Mouse (Mus musculus) ES-E14 (cell line): ENCODE measurements around the gene Scfd2. TPM values are rescaled to one million over a fixed set of nuclear protein-coding genes. Genes with fewer than 3 reads are reported as not detected.

Source experiments
- DNase-seq: peaks from one replicate; pipeline ENCODE4 v3.0.0-alpha.2; 2013; ENCODE audit warnings: low read depth, low spot score
- H3K27ac ChIP-seq: 2 replicates; pipeline ENCODE4 v1.5.1; 2012; ENCODE audit warnings: low read depth, mild to moderate bottlenecking, low read length, moderate library complexity, mixed read lengths; ENCODE audit not compliant: poor library complexity, insufficient read depth, severe bottlenecking
- H3K36me3 ChIP-seq: 2 replicates; pipeline ENCODE4 v1.6.1; 2012; ENCODE audit warnings: mild to moderate bottlenecking, low read length, moderate library complexity, mixed read lengths; ENCODE audit not compliant: control insufficient read depth, poor library complexity, insufficient read depth, severe bottlenecking
- H3K4me1 ChIP-seq, 2 experiments: fragments of 150-350 bp in 1 of 2; sonication (generic) in 1 of 2; 2 replicates each; pipeline ENCODE4 v1.6.1; 2012; ENCODE audit warnings: low read length in 2 of 2, mild to moderate bottlenecking in 1 of 2, mixed read lengths in 1 of 2; ENCODE audit not compliant: control insufficient read depth in 2 of 2, insufficient read depth in 2 of 2, poor library complexity in 1 of 2
- H3K4me3 ChIP-seq, 2 experiments: fragments of 150-350 bp in 1 of 2; sonication (generic) in 1 of 2; 2 replicates each; pipeline ENCODE4 v1.5.1; 2012; ENCODE audit warnings: low read length in 2 of 2, low read depth in 1 of 2, mild to moderate bottlenecking in 1 of 2, mixed read lengths in 1 of 2; ENCODE audit not compliant: insufficient read depth in 1 of 2, poor library complexity in 1 of 2, severe bottlenecking in 1 of 2
- H3K9ac ChIP-seq: 2 replicates; pipeline ENCODE4 v1.6.1; 2012; ENCODE audit warnings: low read depth, mild to moderate bottlenecking, low read length, mixed read lengths; ENCODE audit not compliant: poor library complexity, insufficient read depth, severe bottlenecking
- H3K9me3 ChIP-seq: fragments of 150-350 bp; sonication (generic); 2 replicates; pipeline ENCODE4 v1.6.1; 2012; ENCODE audit warnings: low read depth, mild to moderate bottlenecking, low read length; ENCODE audit not compliant: control insufficient read depth, insufficient read depth
- CHD2 ChIP-seq: IDR thresholded peaks from 2 replicates; pipeline ENCODE4 v1.6.1; 2014; ENCODE audit warnings: mild to moderate bottlenecking, low read depth, low read length, inconsistent platforms
- HCFC1 ChIP-seq: IDR thresholded peaks from 2 replicates; pipeline ENCODE4 v1.6.1; 2012; ENCODE audit warnings: low read length, inconsistent platforms, borderline replicate concordance; ENCODE audit not compliant: insufficient read depth
- MAFK ChIP-seq: IDR thresholded peaks from 2 replicates; pipeline ENCODE4 v1.6.1; 2014; ENCODE audit warnings: mild to moderate bottlenecking, low read depth, low read length, inconsistent platforms; ENCODE audit not compliant: insufficient read depth
- ZC3H11A ChIP-seq: IDR thresholded peaks from 2 replicates; pipeline ENCODE4 v1.6.1; 2012; ENCODE audit warnings: low read depth, mild to moderate bottlenecking, inconsistent platforms, low read length, borderline replicate concordance
- ZNF384 ChIP-seq: IDR thresholded peaks from 2 replicates; pipeline ENCODE4 v1.6.1; 2012; ENCODE audit warnings: low read depth, low read length, inconsistent platforms
- in situ Hi-C, 2 experiments: fragments of 600-800 bp; cut with MboI; formaldehyde crosslinking; loops; one replicate each; pipeline ENCODE4 v1.15.1; 2025; ENCODE audit warnings: low sequenced_read_pairs in 2 of 2, inconsistent platforms in 1 of 2; ENCODE audit not compliant: unreplicated experiment in 2 of 2
- total RNA-seq: library from RNA; depleted of rRNA; stranded (reverse); fragments of 300-350 nt; gene quantifications from 2 replicates; pipeline ENCODE4 v1.2.3, GENCODE M21; 2012; rRNA removed

Scfd2 gene
- 24.8 and 25.8 TPM in 2 replicates for total RNA-seq

- Histone ChIP-seq H3K9ac (peak within 1 kb of the TSS; percentile 72), H3K4me1 (peaks cover 2 to 6% of the 10 kb centered on the region in 2 experiments; a peak in 2 of 4 replicates), H3K27ac (no peak within 1 kb of the TSS), H3K4me3 (peak within 1 kb of the TSS; percentile 83 to 97), H3K9me3 (no peaks in the 10 kb centered on the region), H3K36me3 (no peaks in the 10 kb centered on the region)
- DNase-seq: peak; percentile 92
- in situ Hi-C loops: no loop called here
- TF ChIP-seq MAFK: no peak
- peak; percentile 73; the same call in 1 of the 2 replicates for TF ChIP-seq HCFC1
- TF ChIP-seq CHD2: peak; percentile 63; the same call in 1 of the 2 replicates
- TF ChIP-seq ZC3H11A: no peak
- TF ChIP-seq ZNF384: no peak
Observed at GRCm38 (mm10) chr5:74531630-74532280, at the start of gene Scfd2. Gene Scfd2 (minus strand): TSS chr5:74531759.

GRCm38 (mm10) chr5:74571767-74572166 is 40.2 kb upstream of the Scfd2 start:
- TF ChIP-seq ZNF384 (no peak), ZC3H11A (no peak), HCFC1 (no peak), MAFK (no peak), CHD2 (no peak)

GRCm38 (mm10) chr5:74561151-74561550 is 29.6 kb upstream of the Scfd2 start:
- no peaks in the 10 kb centered on the region for H3K9me3 ChIP-seq
- no peak for DNase-seq
- H3K4me1 ChIP-seq: no peaks in the 10 kb centered on the region
- H3K4me3 ChIP-seq: no peak overlapping the region
- in situ Hi-C loops: no loop called here
- no peak overlapping the region for H3K9ac ChIP-seq
- no peak for TF ChIP-seq MAFK
- TF ChIP-seq HCFC1: no peak
- no peak for TF ChIP-seq CHD2
- no peak for TF ChIP-seq ZC3H11A
- TF ChIP-seq ZNF384: no peak
- peaks cover 6% of the 10 kb centered on the region for H3K36me3 ChIP-seq
- H3K27ac ChIP-seq: no peak overlapping the region

More at GRCm38 (mm10) chr5:74571767-74572166, 40.2 kb upstream of the Scfd2 start:
- in situ Hi-C loops: no loop called here
- no peak overlapping the region for H3K27ac ChIP-seq
- peaks cover 12% of the 10 kb centered on the region for H3K36me3 ChIP-seq
- no peak for DNase-seq
- no peaks in the 10 kb centered on the region for H3K9me3 ChIP-seq
- no peak overlapping the region for H3K4me3 ChIP-seq
- no peaks in the 10 kb centered on the region for H3K4me1 ChIP-seq
- H3K9ac ChIP-seq: no peak overlapping the region

- DNase-seq: no peak
- in situ Hi-C loops: no loop called here
Observed at GRCm38 (mm10) chr5:74549566-74549965, 18.0 kb upstream of the Scfd2 start.

GRCm38 (mm10) chr5:74545606-74546005 is 14.0 kb upstream of the Scfd2 start:
- Histone ChIP-seq H3K9ac (no peak overlapping the region), H3K4me3 (no peak overlapping the region), H3K4me1 (no peaks in the 10 kb centered on the region), H3K9me3 (no peaks in the 10 kb centered on the region), H3K27ac (no peak overlapping the region), H3K36me3 (peaks cover 11% of the 10 kb centered on the region)
- no peak for TF ChIP-seq ZNF384
- no peak for TF ChIP-seq MAFK
- no peak for TF ChIP-seq HCFC1
- no peak for TF ChIP-seq CHD2
- TF ChIP-seq ZC3H11A: no peak
- no peak for DNase-seq
- in situ Hi-C loops: no loop called here

More at GRCm38 (mm10) chr5:74549566-74549965, 18.0 kb upstream of the Scfd2 start:
- Histone ChIP-seq H3K4me3 (no peak overlapping the region), H3K4me1 (no peaks in the 10 kb centered on the region), H3K27ac (no peak overlapping the region), H3K36me3 (peaks cover 9% of the 10 kb centered on the region), H3K9ac (no peak overlapping the region), H3K9me3 (no peaks in the 10 kb centered on the region)
- no peak for TF ChIP-seq CHD2
